Mouse (Mus musculus): ENCODE measurements around the gene Mmrn2.
"Not testable (repeated sequence)": the region's sequence is repeated elsewhere in the genome, so short reads cannot be mapped to it uniquely, and the experiment has no call there.

Gene Mmrn2

GRCm38 (mm10) chr14:34402871-34403270, 27.6 kb downstream of the Mmrn2 start:
- DNase-seq (ENCODE audit: low spot score in 2 of 2): no peak

GRCm38 (mm10) chr14:34403424-34403823, 28.2 kb downstream of the Mmrn2 start:
- DNase-seq (ENCODE audit: low spot score in 2 of 2): no peak

- no peak for DNase-seq (ENCODE audit: low spot score in 2 of 2)
Measured at GRCm38 (mm10) chr14:34410716-34411115, 35.5 kb downstream of the Mmrn2 start.

- no peak for DNase-seq (ENCODE audit: low spot score in 2 of 2)
Measured at GRCm38 (mm10) chr14:34412164-34412896, 37.1 kb downstream of the Mmrn2 start.

GRCm38 (mm10) chr14:34416946-34417345, 41.7 kb downstream of the Mmrn2 start:
- DNase-seq (ENCODE audit: low spot score in 2 of 2): not testable (repeated sequence)

GRCm38 (mm10) chr14:34417501-34417900, 42.2 kb downstream of the Mmrn2 start:
- DNase-seq (ENCODE audit: low spot score in 2 of 2): no peak

- DNase-seq (ENCODE audit: low spot score in 2 of 2): no peak
Measured at GRCm38 (mm10) chr14:34421078-34421477, 45.8 kb downstream of the Mmrn2 start.

- no peak for DNase-seq (ENCODE audit: low spot score in 2 of 2)
Measured at GRCm38 (mm10) chr14:34428274-34428673, 53.0 kb downstream of the Mmrn2 start.

GRCm38 (mm10) chr14:34429069-34429468, 53.8 kb downstream of the Mmrn2 start:
- no peak for DNase-seq (ENCODE audit: low spot score in 2 of 2)

GRCm38 (mm10) chr14:34440526-34441066, 65.3 kb downstream of the Mmrn2 start:
- DNase-seq (ENCODE audit: low spot score in 2 of 2): no peak

- DNase-seq (ENCODE audit: low spot score in 2 of 2): no peak
Measured at GRCm38 (mm10) chr14:34442531-34442930, 67.3 kb downstream of the Mmrn2 start.

GRCm38 (mm10) chr14:34444368-34444767, 69.1 kb downstream of the Mmrn2 start:
- no peak for DNase-seq (ENCODE audit: low spot score in 2 of 2)

- no peak for DNase-seq (ENCODE audit: low spot score in 2 of 2)
Measured at GRCm38 (mm10) chr14:34444924-34445323, 69.7 kb downstream of the Mmrn2 start.

- DNase-seq (ENCODE audit: low spot score in 2 of 2): no peak
Measured at GRCm38 (mm10) chr14:34445348-34445747, 70.1 kb downstream of the Mmrn2 start.

GRCm38 (mm10) chr14:34446624-34447023, 71.4 kb downstream of the Mmrn2 start:
- DNase-seq (ENCODE audit: low spot score in 2 of 2): no peak

- no peak for DNase-seq (ENCODE audit: low spot score in 2 of 2)
Measured at GRCm38 (mm10) chr14:34447659-34448058, 72.4 kb downstream of the Mmrn2 start.

GRCm38 (mm10) chr14:34448398-34448797, 73.1 kb downstream of the Mmrn2 start:
- no peak for DNase-seq (ENCODE audit: low spot score in 2 of 2)

GRCm38 (mm10) chr14:34449807-34450206, 74.5 kb downstream of the Mmrn2 start:
- DNase-seq (ENCODE audit: low spot score in 2 of 2): no peak

GRCm38 (mm10) chr14:34450451-34450850, 75.2 kb downstream of the Mmrn2 start:
- DNase-seq (ENCODE audit: low spot score in 2 of 2): no peak

GRCm38 (mm10) chr14:34451872-34452271, 76.6 kb downstream of the Mmrn2 start:
- DNase-seq (ENCODE audit: low spot score in 2 of 2): no peak

- no peak for DNase-seq (ENCODE audit: low spot score in 2 of 2)
Measured at GRCm38 (mm10) chr14:34453648-34454047, 78.4 kb downstream of the Mmrn2 start.

Measured in frontal cortex, postnatal 10 days (tissue).